Mouse (Mus musculus): ENCODE results near the gene Olfr688. TPM values are rescaled to one million over a fixed set of nuclear protein-coding genes. Genes with fewer than 3 reads are reported as not detected.

Gene Olfr688
- total and polyA plus RNA-seq, 3 experiments, result not detected

DNA sequence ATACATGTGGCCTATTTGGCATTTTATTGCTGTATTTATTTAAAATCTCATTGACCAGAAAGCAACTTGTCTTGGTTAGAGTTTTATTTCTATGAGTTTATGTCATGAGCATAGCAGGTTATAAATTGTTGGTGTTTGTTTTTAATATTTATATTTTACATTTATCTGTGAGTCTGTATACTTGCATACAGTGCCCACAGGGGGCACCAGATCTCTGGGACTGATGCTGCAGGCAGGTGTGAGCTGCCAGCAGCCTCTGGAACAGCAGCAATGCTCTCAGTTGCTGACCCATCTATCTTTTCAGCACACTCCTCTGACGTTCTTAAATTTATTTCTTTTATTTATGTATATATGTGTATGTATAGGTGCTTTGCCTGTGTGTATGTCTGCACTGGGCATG, 39.7 kb upstream of the Olfr688 start:
- no peak for DNase-seq (ENCODE audit: low read depth, low spot score)
- Histone ChIP-seq H3K27ac (ENCODE audit: control insufficient read depth, low read depth, low read length) (no peak overlapping the region), H3K36me3 (ENCODE audit: control insufficient read depth in 1 of 2, insufficient read depth in 2 of 2, low read length in 2 of 2) (no peaks in the 10 kb centered on the region), H3K27me3 (ENCODE audit: control insufficient read depth in 1 of 2, insufficient read depth in 2 of 2, low read length in 2 of 2) (no peaks in the 10 kb centered on the region), H3K9ac (ENCODE audit: control insufficient read depth, low read depth, low read length, poor library complexity, severe bottlenecking) (no peak overlapping the region), H3K4me3 (ENCODE audit: control insufficient read depth in 1 of 2, insufficient read depth in 1 of 2, low read depth in 2 of 2, low read length in 2 of 2) (no peak overlapping the region), H3K79me2 (ENCODE audit: control insufficient read depth, insufficient read depth, low read length, poor library complexity) (no peaks in the 10 kb centered on the region), H3K4me1 (ENCODE audit: control insufficient read depth in 1 of 2, insufficient read depth in 2 of 2, low read length in 2 of 2) (no peaks in the 10 kb centered on the region), H3K9me3 (replicated peaks; ENCODE audit: insufficient read depth, low read length) (no peaks in the 10 kb centered on the region)
- TF ChIP-seq RAD21 (IDR thresholded peaks at IDR 0.05; ENCODE audit: low read depth, low read length) (no peak), NRF1 (IDR thresholded peaks at IDR 0.05; ENCODE audit: insufficient read depth, low read depth, low read length, poor library complexity, severe bottlenecking) (no peak), MXI1 (IDR thresholded peaks at IDR 0.05; ENCODE audit: low read depth, low read length) (no peak), USF1 (IDR thresholded peaks at IDR 0.05; ENCODE audit: low read depth, low read length) (no peak), MAZ (IDR thresholded peaks at IDR 0.05; ENCODE audit: low read depth, low read length) (no peak), CHD2 (IDR thresholded peaks at IDR 0.05; ENCODE audit: low read length) (no peak), MYC (IDR thresholded peaks at IDR 0.05; ENCODE audit: low read depth, low read length) (no peak), ZKSCAN1 (IDR thresholded peaks at IDR 0.05; ENCODE audit: low read depth, low read length) (no peak), NELFE (IDR thresholded peaks at IDR 0.05; ENCODE audit: low read depth, low read length) (no peak), BHLHE40 (IDR thresholded peaks at IDR 0.05; ENCODE audit: borderline replicate concordance, low read depth, low read length) (no peak), SMC3 (IDR thresholded peaks at IDR 0.05; ENCODE audit: low read depth, low read length) (no peak), E2F4 (IDR thresholded peaks at IDR 0.05; ENCODE audit: borderline replicate concordance, low read depth, low read length) (no peak), USF2 (IDR thresholded peaks at IDR 0.05; ENCODE audit: borderline replicate concordance in 1 of 2, insufficient read depth in 1 of 2, low read depth in 1 of 2, low read length in 2 of 2) (no peak), JUND (IDR thresholded peaks at IDR 0.05; ENCODE audit: low read depth, low read length) (no peak)

DNA sequence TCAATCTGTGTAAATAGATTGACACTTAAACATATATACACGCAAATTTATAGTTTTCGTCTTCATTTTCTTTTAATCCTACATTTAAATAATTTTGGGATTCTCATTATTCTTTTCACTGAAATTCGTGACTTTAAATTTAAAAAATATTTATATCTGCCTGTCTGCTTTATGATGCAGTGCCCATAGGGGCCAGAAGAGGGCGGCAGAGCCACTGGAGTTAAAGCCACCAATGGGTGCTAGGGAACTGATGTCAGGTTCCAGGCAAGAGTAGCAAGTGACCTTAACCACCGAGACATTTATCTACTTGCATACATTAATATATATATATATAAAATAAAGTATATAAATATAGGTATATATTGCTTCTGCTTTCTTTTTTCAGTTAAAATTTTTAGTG, 31.2 kb upstream of the Olfr688 start:
- no peaks in the 10 kb centered on the region for H3K36me3 ChIP-seq (ENCODE audit: control insufficient read depth in 1 of 2, insufficient read depth in 2 of 2, low read length in 2 of 2)
- H3K4me1 ChIP-seq (ENCODE audit: control insufficient read depth in 1 of 2, insufficient read depth in 2 of 2, low read length in 2 of 2), result no peaks in the 10 kb centered on the region
- no peaks in the 10 kb centered on the region for H3K79me2 ChIP-seq (ENCODE audit: control insufficient read depth, insufficient read depth, low read length, poor library complexity)
- no peaks in the 10 kb centered on the region for H3K27me3 ChIP-seq (ENCODE audit: control insufficient read depth in 1 of 2, insufficient read depth in 2 of 2, low read length in 2 of 2)
- no peaks in the 10 kb centered on the region for H3K9me3 ChIP-seq (replicated peaks; ENCODE audit: insufficient read depth, low read length)
- no peak overlapping the region for H3K4me3 ChIP-seq (ENCODE audit: control insufficient read depth in 1 of 2, insufficient read depth in 1 of 2, low read depth in 2 of 2, low read length in 2 of 2)
- H3K27ac ChIP-seq (ENCODE audit: control insufficient read depth, low read depth, low read length), result no peak overlapping the region
- H3K9ac ChIP-seq (ENCODE audit: control insufficient read depth, low read depth, low read length, poor library complexity, severe bottlenecking), result no peak overlapping the region
- TF ChIP-seq CTCF (IDR thresholded peaks at IDR 0.05 in 2 of 3, conservative IDR thresholded peaks at IDR 0.05 in 1 of 3; ENCODE audit: control insufficient read depth in 1 of 3, insufficient read depth in 1 of 3, low read depth in 2 of 3, low read length in 3 of 3, poor library complexity in 1 of 3, severe bottlenecking in 1 of 3) (peak; percentile 42 to 74 (median 65)), ZNF384 (IDR thresholded peaks at IDR 0.05; ENCODE audit: low read depth, low read length) (no peak), SMC3 (IDR thresholded peaks at IDR 0.05; ENCODE audit: low read depth, low read length) (peak; percentile 67), ZC3H11A (IDR thresholded peaks at IDR 0.05; ENCODE audit: low read depth, low read length) (peak; percentile 58), RAD21 (IDR thresholded peaks at IDR 0.05; ENCODE audit: low read depth, low read length) (peak; percentile 67)
- peak; percentile 45 for DNase-seq (ENCODE audit: low read depth, low spot score)
